Mouse (Mus musculus): ENCODE data around the gene Slc23a2. TPM values are rescaled to one million over a fixed set of nuclear protein-coding genes. Genes with fewer than 3 reads are reported as not detected.

Slc23a2 gene
- polyA plus RNA-seq, 1 experiment from 2014 or later: 8.7 TPM

- no peak overlapping the region for H3K4me3 ChIP-seq
- 71% methylated on average over 6 of the region's 6 CpGs for WGBS
- no peak overlapping the region for H3K27ac ChIP-seq
- no peak for DNase-seq (ENCODE audit: low spot score)
- H3K27me3 ChIP-seq (ENCODE audit: insufficient read depth, poor library complexity, severe bottlenecking): peaks cover 11% of the 10 kb centered on the region; the same call in 1 of the 2 replicates
- peaks cover 15% of the 10 kb centered on the region for H3K4me1 ChIP-seq
- no peaks in the 10 kb centered on the region for H3K9me3 ChIP-seq
- no peaks in the 10 kb centered on the region for H3K36me3 ChIP-seq
These were observed 6.7 kb upstream of the Slc23a2 start for GRCm38 (mm10) chr2:132151592-132151991.

GRCm38 (mm10) chr2:132150926-132151325 is 6.0 kb upstream of the Slc23a2 start:
- peaks cover 11% of the 10 kb centered on the region; the same call in 1 of the 2 replicates for H3K27me3 ChIP-seq (ENCODE audit: insufficient read depth, poor library complexity, severe bottlenecking)
- WGBS: 67% methylated on average over 1 of the region's 1 CpGs
- no peak overlapping the region for H3K4me3 ChIP-seq
- no peaks in the 10 kb centered on the region for H3K36me3 ChIP-seq
- no peak for DNase-seq (ENCODE audit: low spot score)
- peaks cover 15% of the 10 kb centered on the region for H3K4me1 ChIP-seq
- no peaks in the 10 kb centered on the region for H3K9me3 ChIP-seq
- H3K27ac ChIP-seq: no peak overlapping the region

GRCm38 (mm10) chr2:132146502-132146901 is 1.6 kb upstream of the Slc23a2 start:
- no peaks in the 10 kb centered on the region for H3K9me3 ChIP-seq
- 13% methylated on average over 4 of the region's 4 CpGs for WGBS
- H3K27me3 ChIP-seq (ENCODE audit: insufficient read depth, poor library complexity, severe bottlenecking): peaks cover 4% of the 10 kb centered on the region; the same call in 1 of the 2 replicates
- H3K4me1 ChIP-seq: peaks cover 20% of the 10 kb centered on the region
- no peak overlapping the region for H3K4me3 ChIP-seq
- DNase-seq (ENCODE audit: low spot score): no peak
- 0 out of 2 replicates have a peak overlapping the region, but pooled peaks have one; percentile 56 for H3K27ac ChIP-seq
- peaks cover 5% of the 10 kb centered on the region; the same call in 1 of the 2 replicates for H3K36me3 ChIP-seq

GRCm38 (mm10) chr2:132143943-132144927 is 673 bp downstream of the Slc23a2 start:
- 5% methylated on average over 66 of the region's 66 CpGs for WGBS
- Histone ChIP-seq H3K9me3 (no peaks in the 10 kb centered on the region), H3K36me3 (peaks cover 5% of the 10 kb centered on the region; the same call in 1 of the 2 replicates), H3K27me3 (ENCODE audit: insufficient read depth, poor library complexity, severe bottlenecking) (no peaks in the 10 kb centered on the region), H3K4me1 (peaks cover 27% of the 10 kb centered on the region), H3K27ac (peak overlapping the region; percentile 87), H3K4me3 (peak overlapping the region; percentile 91)
- DNase-seq (ENCODE audit: low spot score): no peak

GRCm38 (mm10) chr2:132142606-132143005 is 2.3 kb downstream of the Slc23a2 start:
- Histone ChIP-seq H3K27ac (no peak overlapping the region), H3K4me1 (peaks cover 23% of the 10 kb centered on the region), H3K9me3 (no peaks in the 10 kb centered on the region), H3K27me3 (ENCODE audit: insufficient read depth, poor library complexity, severe bottlenecking) (no peaks in the 10 kb centered on the region), H3K4me3 (no peak overlapping the region), H3K36me3 (peaks cover 5% of the 10 kb centered on the region; the same call in 1 of the 2 replicates)
- no peak for DNase-seq (ENCODE audit: low spot score)
- 88% methylated on average over 8 of the region's 8 CpGs for WGBS

- no peak overlapping the region for H3K4me3 ChIP-seq
- no peaks in the 10 kb centered on the region for H3K9me3 ChIP-seq
- peaks cover 5% of the 10 kb centered on the region; the same call in 1 of the 2 replicates for H3K36me3 ChIP-seq
- no peak overlapping the region for H3K27ac ChIP-seq
- DNase-seq (ENCODE audit: low spot score): no peak
- WGBS: 79% methylated on average over 10 of the region's 10 CpGs
- H3K27me3 ChIP-seq (ENCODE audit: insufficient read depth, poor library complexity, severe bottlenecking): no peaks in the 10 kb centered on the region
- H3K4me1 ChIP-seq: peaks cover 15% of the 10 kb centered on the region; the same call in 1 of the 2 replicates
These were observed 4.4 kb downstream of the Slc23a2 start for GRCm38 (mm10) chr2:132140536-132140935.

- Histone ChIP-seq H3K27me3 (ENCODE audit: insufficient read depth, poor library complexity, severe bottlenecking) (no peaks in the 10 kb centered on the region), H3K4me1 (peaks cover 18% of the 10 kb centered on the region), H3K27ac (no peak overlapping the region), H3K9me3 (no peaks in the 10 kb centered on the region), H3K36me3 (peaks cover 5% of the 10 kb centered on the region; the same call in 1 of the 2 replicates), H3K4me3 (no peak overlapping the region)
- no peak for DNase-seq (ENCODE audit: low spot score)
- 84% methylated on average over 2 of the region's 2 CpGs for WGBS
These were observed 5.8 kb downstream of the Slc23a2 start for GRCm38 (mm10) chr2:132139099-132139498.

- WGBS: 89% methylated on average over 8 of the region's 8 CpGs
- DNase-seq (ENCODE audit: low spot score): no peak
- Histone ChIP-seq H3K27me3 (ENCODE audit: insufficient read depth, poor library complexity, severe bottlenecking) (no peaks in the 10 kb centered on the region), H3K27ac (no peak overlapping the region), H3K9me3 (no peaks in the 10 kb centered on the region), H3K4me3 (no peak overlapping the region), H3K36me3 (no peaks in the 10 kb centered on the region), H3K4me1 (peaks cover 29% of the 10 kb centered on the region)
These were observed 8.9 kb downstream of the Slc23a2 start for GRCm38 (mm10) chr2:132135876-132136637.

- H3K36me3 ChIP-seq: no peaks in the 10 kb centered on the region
- H3K27ac ChIP-seq: no peak overlapping the region
- no peaks in the 10 kb centered on the region for H3K9me3 ChIP-seq
- 71% methylated on average over 4 of the region's 4 CpGs for WGBS
- DNase-seq (ENCODE audit: low spot score): no peak
- H3K4me1 ChIP-seq: peaks cover 23% of the 10 kb centered on the region
- no peaks in the 10 kb centered on the region for H3K27me3 ChIP-seq (ENCODE audit: insufficient read depth, poor library complexity, severe bottlenecking)
- H3K4me3 ChIP-seq: no peak overlapping the region
These were observed 10.2 kb downstream of the Slc23a2 start for GRCm38 (mm10) chr2:132134758-132135157.

- H3K4me3 ChIP-seq: no peak overlapping the region
- no peak for DNase-seq (ENCODE audit: low spot score)
- peaks cover 23% of the 10 kb centered on the region for H3K4me1 ChIP-seq
- no peaks in the 10 kb centered on the region for H3K27me3 ChIP-seq (ENCODE audit: insufficient read depth, poor library complexity, severe bottlenecking)
- H3K36me3 ChIP-seq: no peaks in the 10 kb centered on the region
- H3K9me3 ChIP-seq: no peaks in the 10 kb centered on the region
- no peak overlapping the region for H3K27ac ChIP-seq
- WGBS: 32% methylated on average over 2 of the region's 2 CpGs
These were observed 11.5 kb downstream of the Slc23a2 start for GRCm38 (mm10) chr2:132133436-132133835.

GRCm38 (mm10) chr2:132131266-132131665 is 13.6 kb downstream of the Slc23a2 start:
- 1% methylated on average over 9 of the region's 9 CpGs for WGBS
- peak; percentile 86 for DNase-seq (ENCODE audit: low spot score)
- no peak overlapping the region; the same call in 1 of the 2 replicates for H3K27ac ChIP-seq
- H3K4me1 ChIP-seq: peaks cover 23% of the 10 kb centered on the region
- peak overlapping the region; percentile 54 for H3K4me3 ChIP-seq
- no peaks in the 10 kb centered on the region for H3K27me3 ChIP-seq (ENCODE audit: insufficient read depth, poor library complexity, severe bottlenecking)
- H3K9me3 ChIP-seq: no peaks in the 10 kb centered on the region
- no peaks in the 10 kb centered on the region for H3K36me3 ChIP-seq

- no peaks in the 10 kb centered on the region for H3K36me3 ChIP-seq
- no peaks in the 10 kb centered on the region for H3K9me3 ChIP-seq
- no peaks in the 10 kb centered on the region for H3K27me3 ChIP-seq (ENCODE audit: insufficient read depth, poor library complexity, severe bottlenecking)
- no peak overlapping the region for H3K4me3 ChIP-seq
- 94% methylated on average over 7 of the region's 7 CpGs for WGBS
- H3K4me1 ChIP-seq: peaks cover 23% of the 10 kb centered on the region
- DNase-seq (ENCODE audit: low spot score): no peak
- no peak overlapping the region for H3K27ac ChIP-seq
These were observed 14.9 kb downstream of the Slc23a2 start for GRCm38 (mm10) chr2:132129980-132130379.
